Mouse (Mus musculus) retina, adult 2 months (tissue): Measurements from ENCODE around the gene Pde9a.

Source experiments
- DNase-seq: peaks from one replicate; pipeline ENCODE4 v3.0.0-alpha.2; 2012; ENCODE audit warnings: low read depth, low spot score

The Pde9a gene

GRCm38 (mm10) chr17:31511792-31512495, 125.9 kb downstream of the Pde9a start:
- DNase-seq, result peak; percentile 77

- DNase-seq, result no peak
These were observed 126.6 kb downstream of the Pde9a start for GRCm38 (mm10) chr17:31512593-31512992.

DNA sequence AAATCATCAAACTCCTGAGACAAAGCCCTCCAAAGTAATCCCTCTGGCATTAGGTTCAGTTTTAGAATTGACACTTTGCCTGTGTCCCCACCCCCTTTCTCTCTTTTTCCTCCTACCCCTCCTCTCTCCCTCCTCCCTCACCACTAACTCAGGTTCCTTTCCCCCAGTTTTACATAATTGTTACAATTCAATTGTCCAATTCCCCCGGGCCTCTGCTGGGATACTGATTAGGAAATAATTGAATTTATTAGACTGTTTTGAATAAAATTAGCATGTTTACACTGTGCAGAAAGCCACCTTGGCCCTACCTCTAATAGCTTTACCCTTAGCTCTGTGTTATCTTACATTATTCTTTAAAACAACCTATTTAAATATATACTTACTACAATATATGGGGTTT, 128.7 kb downstream of the Pde9a start:
- DNase-seq, result no peak

DNA sequence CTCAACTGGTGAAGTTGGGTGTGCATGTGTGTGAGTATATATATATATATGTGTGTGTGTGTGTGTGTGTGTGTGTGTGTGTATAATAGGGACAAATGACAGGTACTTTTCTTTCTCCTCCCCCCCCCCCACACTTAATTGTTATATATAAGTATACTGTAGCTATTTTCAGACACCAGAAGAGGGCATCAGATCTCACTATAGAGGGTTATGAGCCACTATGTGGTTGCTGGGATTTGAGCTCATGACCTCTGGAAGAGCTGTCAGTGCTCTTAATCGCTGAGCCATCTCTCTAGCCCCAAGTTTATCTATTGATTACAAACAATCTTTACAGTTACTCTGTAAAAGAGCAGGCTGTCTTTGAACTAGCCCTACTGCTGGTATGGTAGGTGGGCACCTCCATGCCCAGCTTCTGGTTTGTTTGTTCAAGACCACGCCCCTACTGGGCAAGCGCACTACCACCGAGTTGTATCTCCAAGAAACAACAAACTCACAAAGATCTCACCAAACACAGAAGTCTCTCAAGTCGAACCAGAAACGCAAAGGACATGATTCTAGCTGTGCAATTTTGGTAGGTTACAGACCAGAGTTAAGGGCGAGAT, 133.4 kb downstream of the Pde9a start:
- DNase-seq, result no peak

DNA sequence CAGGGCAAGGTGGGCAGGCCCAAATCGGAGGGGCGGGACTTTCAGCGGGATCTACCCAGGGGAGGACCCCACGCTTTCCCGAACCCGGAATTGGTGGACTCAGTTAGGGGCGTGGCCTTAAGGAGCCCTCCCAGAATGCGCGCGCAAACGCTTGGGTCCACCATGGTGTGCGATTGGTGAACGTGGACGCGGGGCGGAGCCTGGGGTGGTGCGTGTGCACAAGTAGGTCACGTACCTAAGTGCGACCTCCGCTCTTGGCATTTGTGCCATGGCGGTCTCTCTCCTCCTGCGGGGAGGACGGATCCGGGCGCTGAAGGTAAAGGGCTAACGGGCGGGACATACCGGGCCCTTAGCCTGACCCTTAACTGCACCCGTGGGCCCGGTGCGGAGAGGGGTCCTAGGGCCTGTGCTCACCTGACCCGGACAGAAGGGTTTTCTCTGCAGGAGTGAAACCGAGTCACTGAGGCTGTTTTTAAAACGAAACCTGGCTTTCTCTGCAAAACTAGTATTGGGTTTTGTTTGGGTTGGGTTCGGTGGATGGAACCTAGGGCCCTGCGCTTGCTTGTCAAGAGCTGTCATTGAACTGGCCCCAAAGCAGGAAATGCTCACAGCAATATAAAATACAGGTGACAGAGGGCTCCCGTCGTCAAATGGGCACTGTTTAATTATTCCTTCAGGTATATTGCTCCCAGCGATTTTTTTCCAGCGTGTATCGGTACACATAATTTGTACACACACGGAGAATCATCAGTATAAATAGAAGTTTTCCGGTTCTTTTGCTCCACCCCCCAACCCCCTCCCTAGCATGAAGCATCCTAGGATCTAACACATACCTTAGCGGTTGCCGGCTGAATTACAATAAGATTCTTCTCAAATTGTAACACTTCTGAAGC, 134.2 kb downstream of the Pde9a start, which contains the start of the genes Wdr4 and Ndufv3:
TSS of gene Wdr4 (minus strand) at position 35 of the 893 bp plus-strand sequence.
TSS of gene Ndufv3 (plus strand) at position 170 of the 893 bp plus-strand sequence.
- peak; percentile 99 for DNase-seq

- DNase-seq, result peak; percentile 61
These were observed 134.9 kb downstream of the Pde9a start for GRCm38 (mm10) chr17:31520895-31521294.

GRCm38 (mm10) chr17:31521948-31522347, 135.9 kb downstream of the Pde9a start:
- DNase-seq, result no peak

- no peak for DNase-seq
These were observed 139.1 kb downstream of the Pde9a start for GRCm38 (mm10) chr17:31525114-31525513.

GRCm38 (mm10) chr17:31525816-31526215, 139.8 kb downstream of the Pde9a start:
- DNase-seq, result no peak
